Mouse (Mus musculus) myocyte (in vitro differentiated cells): ENCODE results near the gene Gm43720. TPM values are rescaled to one million over a fixed set of nuclear protein-coding genes. Genes with fewer than 3 reads are reported as not detected.

Experiments used
- H3K27me3 ChIP-seq: one replicate; pipeline ENCODE4 v1.6.1; 2011; ENCODE audit not compliant: control insufficient read depth, insufficient read depth, insufficient read length
- H3K36me3 ChIP-seq: one replicate; pipeline ENCODE4 v1.6.1; 2011; ENCODE audit not compliant: control insufficient read depth, insufficient read depth
- H3K4me2 ChIP-seq: one replicate; pipeline ENCODE4 v1.6.1; 2011; ENCODE audit warnings: low read depth, control low read depth
- H3K4me3 ChIP-seq: one replicate; pipeline ENCODE4 v1.5.1; 2011; ENCODE audit warnings: mild to moderate bottlenecking, control low read depth, moderate library complexity
- H3K79me2 ChIP-seq: one replicate; pipeline ENCODE4 v1.6.1; 2011; ENCODE audit not compliant: control insufficient read depth, insufficient read depth
- H3ac ChIP-seq: one replicate; pipeline ENCODE4 v1.6.1; 2011; ENCODE audit not compliant: control insufficient read depth, insufficient read length
- CEBPB ChIP-seq: IDR thresholded peaks from 2 replicates; pipeline ENCODE4 v1.6.1; 2011; ENCODE audit warnings: mild to moderate bottlenecking, moderate library complexity; ENCODE audit not compliant: poor library complexity, insufficient read depth, severe bottlenecking
- E2F4 ChIP-seq: IDR thresholded peaks from one replicate; pipeline ENCODE4 v1.6.1; 2011; ENCODE audit warnings: mild to moderate bottlenecking, control low read depth, moderate library complexity; ENCODE audit not compliant: insufficient read depth
- MAX ChIP-seq: IDR thresholded peaks from one replicate; pipeline ENCODE4 v1.6.1; 2011; ENCODE audit warnings: low read depth, mild to moderate bottlenecking, control low read depth
- MYOD1 ChIP-seq, 3 experiments: IDR thresholded peaks; one replicate each; pipeline ENCODE4 v1.6.1; 2011; ENCODE audit warnings: control low read depth in 2 of 3, low read depth in 2 of 3, mild to moderate bottlenecking in 2 of 3, moderate library complexity in 1 of 3; ENCODE audit not compliant: insufficient read length in 2 of 3, control insufficient read depth in 1 of 3
- MYOG ChIP-seq, 3 experiments: IDR thresholded peaks; one replicate each; pipeline ENCODE4 v1.6.1; 2011; ENCODE audit warnings: control low read depth in 2 of 3, low read depth in 2 of 3, mild to moderate bottlenecking in 2 of 3; ENCODE audit not compliant: insufficient read length in 2 of 3, control insufficient read depth in 1 of 3, insufficient read depth in 1 of 3
- POLR2A ChIP-seq: IDR thresholded peaks from one replicate; pipeline ENCODE4 v1.6.1; 2011; ENCODE audit warnings: low read depth, mild to moderate bottlenecking, control low read depth, moderate library complexity; ENCODE audit not compliant: insufficient read length
- POLR2AphosphoS2 ChIP-seq: IDR thresholded peaks from one replicate; pipeline ENCODE4 v1.6.1; 2011; ENCODE audit warnings: low read depth, control low read depth; ENCODE audit not compliant: insufficient read length
- REST ChIP-seq: IDR thresholded peaks from one replicate; pipeline ENCODE4 v1.6.1; 2011; ENCODE audit warnings: mild to moderate bottlenecking, control low read depth, moderate library complexity; ENCODE audit not compliant: insufficient read depth, insufficient read length
- SRF ChIP-seq: IDR thresholded peaks from one replicate; pipeline ENCODE4 v1.6.1; 2011; ENCODE audit warnings: low read depth; ENCODE audit not compliant: control insufficient read depth, insufficient read length
- TCF12 ChIP-seq: IDR thresholded peaks from one replicate; pipeline ENCODE4 v1.6.1; 2011; ENCODE audit warnings: mild to moderate bottlenecking, control low read depth; ENCODE audit not compliant: poor library complexity, insufficient read depth, severe bottlenecking
- TCF3 ChIP-seq: IDR thresholded peaks from one replicate; pipeline ENCODE4 v1.6.1; 2011; ENCODE audit warnings: low read depth, control low read depth; ENCODE audit not compliant: insufficient read length
- USF1 ChIP-seq: IDR thresholded peaks from one replicate; pipeline ENCODE4 v1.6.1; 2011; ENCODE audit warnings: low read depth, mild to moderate bottlenecking, control low read depth, moderate library complexity
- polyA plus RNA-seq: library from polyadenylated mRNA; unstranded; fragments of >200 nt; fragmentation: generic; extraction: Trizol; gene quantifications from one replicate; pipeline ENCODE4 v1.2.1, GENCODE M21; 2012; ENCODE audit warnings: missing spikeins

Gene Gm43720
- polyA plus RNA-seq, result 0.01 TPM

DNA sequence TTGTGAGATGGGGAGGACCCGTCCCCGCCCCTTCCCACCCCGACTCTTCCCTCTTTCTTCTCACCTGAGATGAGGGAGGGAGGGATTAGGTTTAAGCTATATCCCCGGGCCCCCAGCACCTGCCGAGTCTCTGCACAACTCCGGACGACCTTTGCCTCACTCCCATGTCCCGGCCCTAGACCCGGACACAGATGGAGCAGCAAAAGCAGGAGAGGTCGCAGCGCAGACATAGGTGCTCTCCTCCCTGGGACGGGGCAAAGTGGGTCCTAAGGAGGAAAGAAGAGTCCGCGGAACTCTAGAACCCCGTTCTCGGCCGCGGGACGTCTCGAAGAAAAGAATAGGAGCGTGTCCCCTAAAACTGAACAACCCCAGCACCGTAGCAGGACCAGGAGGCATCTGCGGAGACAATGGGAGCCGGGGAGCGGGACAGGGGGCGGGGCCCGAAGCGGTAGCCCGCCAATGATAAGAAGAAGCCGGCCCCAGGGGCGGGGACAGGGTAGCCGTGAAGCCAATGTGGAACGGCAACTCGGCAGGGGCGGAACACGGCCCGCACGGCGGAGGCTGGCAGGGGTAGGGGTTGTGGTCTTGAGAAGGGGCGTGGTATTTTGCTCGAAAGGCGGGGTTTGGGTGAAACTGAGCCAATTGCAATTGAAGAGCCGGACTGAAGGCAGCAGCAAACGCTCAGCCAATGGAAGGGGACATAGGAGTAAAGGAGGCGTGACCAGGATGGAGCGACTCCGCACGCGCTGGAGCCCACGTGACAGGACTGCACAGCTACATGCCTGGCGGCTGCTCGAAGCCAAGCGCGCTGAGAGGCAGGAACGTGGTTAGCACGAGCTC, at the start of gene Gm43720, which contains the start of the genes Gpc2 and Stag3:
Gene Gm43720, minus strand, starts transcription at position 374 of the 840 bp plus-strand sequence.
Gene Gpc2, minus strand, starts transcription at position 421 of the 840 bp plus-strand sequence.
Gene Stag3, plus strand, starts transcription at position 656 of the 840 bp plus-strand sequence.
- Histone ChIP-seq H3K79me2 (no peaks in the 10 kb centered on the region), H3K4me3 (no peak within 1 kb of the TSS), H3ac (no peak within 1 kb of the TSS), H3K4me2 (peak within 1 kb of the TSS; percentile 38), H3K27me3 (no peaks in the 10 kb centered on the region), H3K36me3 (no peaks in the 10 kb centered on the region)
- TF ChIP-seq TCF3 (no peak), USF1 (no peak)

- no peaks in the 10 kb centered on the region for H3K79me2 ChIP-seq
- H3K27me3 ChIP-seq, result no peaks in the 10 kb centered on the region
- no peaks in the 10 kb centered on the region for H3K36me3 ChIP-seq
- no peak overlapping the region for H3ac ChIP-seq
- TF ChIP-seq POLR2A, result no peak
- TF ChIP-seq TCF12, result no peak
- no peak for TF ChIP-seq CEBPB
- no peak for TF ChIP-seq MYOD1 (IDR thresholded peaks at IDR 0.05; ENCODE audit: control insufficient read depth in 1 of 3, insufficient read length in 2 of 3, low read depth in 2 of 3)
- no peak for TF ChIP-seq MAX
- TF ChIP-seq TCF3, result no peak
- H3K4me2 ChIP-seq, result no peak overlapping the region
- H3K4me3 ChIP-seq, result no peak overlapping the region
These were observed 33.0 kb upstream of the Gm43720 start for GRCm38 (mm10) chr5:138312795-138313194.

GRCm38 (mm10) chr5:138299613-138300012, 19.9 kb upstream of the Gm43720 start:
- Histone ChIP-seq H3ac (no peak overlapping the region), H3K4me3 (no peak overlapping the region), H3K79me2 (no peaks in the 10 kb centered on the region), H3K36me3 (no peaks in the 10 kb centered on the region), H3K4me2 (no peak overlapping the region), H3K27me3 (peaks cover 17% of the 10 kb centered on the region)
- no peak for TF ChIP-seq REST
- no peak for TF ChIP-seq POLR2AphosphoS2
- no peak for TF ChIP-seq TCF3
- no peak for TF ChIP-seq MYOD1 (IDR thresholded peaks at IDR 0.05; ENCODE audit: control insufficient read depth in 1 of 3, insufficient read length in 2 of 3, low read depth in 2 of 3)
- TF ChIP-seq USF1, result no peak
- TF ChIP-seq CEBPB, result no peak
- no peak for TF ChIP-seq E2F4
- no peak for TF ChIP-seq MAX
- TF ChIP-seq TCF12, result no peak
- TF ChIP-seq POLR2A, result no peak
- no peak for TF ChIP-seq SRF
- no peak for TF ChIP-seq MYOG (IDR thresholded peaks at IDR 0.05; ENCODE audit: control insufficient read depth in 1 of 3, insufficient read depth in 1 of 3, insufficient read length in 2 of 3, low read depth in 2 of 3)

GRCm38 (mm10) chr5:138294158-138294557, 14.4 kb upstream of the Gm43720 start:
- Histone ChIP-seq H3ac (no peak overlapping the region), H3K4me3 (no peak overlapping the region), H3K4me2 (no peak overlapping the region), H3K79me2 (no peaks in the 10 kb centered on the region), H3K27me3 (peaks cover under 1% of the 10 kb centered on the region), H3K36me3 (no peaks in the 10 kb centered on the region)
- TF ChIP-seq USF1 (no peak), REST (no peak), POLR2A (no peak), CEBPB (no peak), E2F4 (no peak)

DNA sequence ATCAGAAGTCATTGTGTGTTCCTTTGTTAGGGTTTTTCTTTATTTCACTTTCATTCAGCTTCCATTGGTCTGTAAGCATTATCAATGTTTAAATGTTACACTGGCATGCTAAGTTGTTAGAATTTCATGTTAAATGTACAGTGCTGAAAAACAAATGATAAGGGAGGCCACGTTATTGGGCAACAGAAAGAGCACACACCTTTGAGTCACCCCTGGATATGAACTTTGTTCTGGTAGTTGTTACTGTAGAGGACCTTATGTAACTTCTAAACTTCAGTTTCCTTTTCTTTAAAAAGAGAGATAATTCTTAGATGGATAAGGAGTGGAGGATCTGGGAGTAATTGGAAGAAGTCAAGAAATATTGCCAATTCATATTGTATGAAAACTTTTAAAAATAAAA, 11.9 kb upstream of the Gm43720 start:
- Histone ChIP-seq H3ac (no peak overlapping the region), H3K4me2 (no peak overlapping the region), H3K27me3 (no peaks in the 10 kb centered on the region), H3K79me2 (no peaks in the 10 kb centered on the region), H3K36me3 (no peaks in the 10 kb centered on the region), H3K4me3 (no peak overlapping the region)
- TF ChIP-seq POLR2AphosphoS2 (no peak), CEBPB (no peak)

- no peaks in the 10 kb centered on the region for H3K36me3 ChIP-seq
- H3ac ChIP-seq, result no peak overlapping the region
- no peaks in the 10 kb centered on the region for H3K27me3 ChIP-seq
- TF ChIP-seq TCF12, result no peak
- no peak overlapping the region for H3K4me2 ChIP-seq
- no peak overlapping the region for H3K4me3 ChIP-seq
- H3K79me2 ChIP-seq, result no peaks in the 10 kb centered on the region
These were observed 8.1 kb upstream of the Gm43720 start for GRCm38 (mm10) chr5:138287861-138288260.
